Mouse (Mus musculus) testis, postnatal 14 days (tissue): ENCODE results near the gene Cep97.
A peak's percentile ranks its signal among the peaks of the same experiment; 100 is the strongest.
"Not testable (repeated sequence)": the region's sequence is repeated elsewhere in the genome, so short reads cannot be mapped to it uniquely, and the experiment has no call there.

ENCODE experiments used
- DNase-seq: peaks from one replicate; pipeline ENCODE4 v3.0.0; 2021; ENCODE audit warnings: low spot score

Cep97 gene

GRCm38 (mm10) chr16:55934453-55935037, at the start of gene Cep97:
Cep97 (minus strand) TSS chr16:55934855.
- peak; percentile 92 for DNase-seq

- DNase-seq: no peak
Measured at GRCm38 (mm10) chr16:55974903-55975285, 40.2 kb upstream of the Cep97 start.

- DNase-seq: peak; percentile 91
Measured at GRCm38 (mm10) chr16:55974256-55974902, 39.7 kb upstream of the Cep97 start.

GRCm38 (mm10) chr16:55973431-55974255, 39.0 kb upstream of the Cep97 start, which contains the start of gene Zbtb11:
Zbtb11 (plus strand) TSS chr16:55973883.
- peak; percentile 99 for DNase-seq

- no peak for DNase-seq
Measured at GRCm38 (mm10) chr16:55972626-55973201, 38.1 kb upstream of the Cep97 start.

- no peak for DNase-seq
Measured at GRCm38 (mm10) chr16:55971735-55972615, 37.3 kb upstream of the Cep97 start.

GRCm38 (mm10) chr16:55970416-55970815, 35.8 kb upstream of the Cep97 start:
- DNase-seq: no peak

- DNase-seq: no peak
Measured at GRCm38 (mm10) chr16:55969147-55969546, 34.5 kb upstream of the Cep97 start.

- no peak for DNase-seq
Measured at GRCm38 (mm10) chr16:55967221-55967620, 32.6 kb upstream of the Cep97 start.

GRCm38 (mm10) chr16:55966212-55966871, 31.7 kb upstream of the Cep97 start, which contains the start of gene Rpl24:
Rpl24 (plus strand) TSS chr16:55966275.
- DNase-seq: peak; percentile 94

- no peak for DNase-seq
Measured at GRCm38 (mm10) chr16:55964126-55964949, 29.7 kb upstream of the Cep97 start.

GRCm38 (mm10) chr16:55963068-55963467, 28.4 kb upstream of the Cep97 start:
- DNase-seq: not testable (repeated sequence)

GRCm38 (mm10) chr16:55954196-55954595, 19.5 kb upstream of the Cep97 start:
- not testable (repeated sequence) for DNase-seq

- no peak for DNase-seq
Measured at GRCm38 (mm10) chr16:55952771-55953170, 18.1 kb upstream of the Cep97 start.

- no peak for DNase-seq
Measured at GRCm38 (mm10) chr16:55951679-55952327, 17.1 kb upstream of the Cep97 start.

GRCm38 (mm10) chr16:55950946-55951678, 16.5 kb upstream of the Cep97 start:
- peak; percentile 60 for DNase-seq

GRCm38 (mm10) chr16:55950462-55950861, 15.8 kb upstream of the Cep97 start:
- no peak for DNase-seq

- no peak for DNase-seq
Measured at GRCm38 (mm10) chr16:55948963-55949362, 14.3 kb upstream of the Cep97 start.
